ENCODE assay signal across 9 mouse cellular contexts in genomic region chr8:117322021-117322420, GRCm38 (mm10).
DNase-seq lines count a peak whose midpoint lies in the region; ATAC-seq and TF ChIP-seq lines count a peak whose summit lies in the region.
"Had no signal": no experiment of that assay in that cellular context is flagged by ENCODE, and none has a peak within 500 bp of the region (broad histone marks: within the 10 kb centered on the region; RNA-seq: fewer than 3 reads in every experiment).

No protein-coding gene starts in this region.

- no peaks in the 10 kb centered on the region; the same call in 1 of the 2 replicates for H3K36me3 ChIP-seq in forebrain, embryonic 12.5 days (replicated peaks)
- H3K36me3 ChIP-seq in midbrain, postnatal 0 days (ENCODE audit: insufficient read depth, low read length): 0 out of 2 replicates have a peak, but pooled peaks cover 5% of the 10 kb centered on the region
- H3K36me3 ChIP-seq in liver, postnatal 0 days (replicated peaks; ENCODE audit: insufficient read depth, low read length): peaks cover 14% of the 10 kb centered on the region

- H3K27ac ChIP-seq in forebrain, embryonic 12.5 days: peak overlapping the region; percentile 82
- peak overlapping the region; percentile 84 for H3K27ac ChIP-seq in layer of hippocampus, adult 2 months
- peak overlapping the region; percentile 90 for H3K27ac ChIP-seq in midbrain, postnatal 0 days (ENCODE audit: low read depth, low read length)
- no peak overlapping the region for H3K27ac ChIP-seq in liver, postnatal 0 days (ENCODE audit: low read depth)
- H3K27ac ChIP-seq: kidney, postnatal 0 days had no signal

- no peaks in the 10 kb centered on the region for H3K9me3 ChIP-seq in forebrain, embryonic 12.5 days
- H3K9me3 ChIP-seq in midbrain, postnatal 0 days (ENCODE audit: low read length): no peaks in the 10 kb centered on the region
- H3K9me3 ChIP-seq in liver, postnatal 0 days (ENCODE audit: low read length): no peaks in the 10 kb centered on the region

- H3K4me2 ChIP-seq in forebrain, embryonic 12.5 days: peak overlapping the region; percentile 25
- peak overlapping the region; percentile 34 for H3K4me2 ChIP-seq in midbrain, postnatal 0 days (ENCODE audit: low read depth, low read length, poor library complexity, severe bottlenecking)
- no peak overlapping the region for H3K4me2 ChIP-seq in liver, postnatal 0 days (ENCODE audit: low read depth, low read length)

- H3K4me3 ChIP-seq in forebrain, embryonic 12.5 days (replicated peaks): no peak overlapping the region
- no peak overlapping the region; the same call in 1 of the 2 replicates for H3K4me3 ChIP-seq in layer of hippocampus, adult 2 months
- H3K4me3 ChIP-seq in midbrain, postnatal 0 days (ENCODE audit: low read depth, low read length): 0 out of 2 replicates have a peak overlapping the region, but pooled peaks have one; percentile 2
- no peak overlapping the region for H3K4me3 ChIP-seq in liver, postnatal 0 days (ENCODE audit: low read depth, low read length)

- no peak for TF ChIP-seq CTCF in layer of hippocampus, adult 2 months (conservative IDR thresholded peaks at IDR 0.05)
- TF ChIP-seq CTCF in midbrain, postnatal 0 days (IDR thresholded peaks at IDR 0.05): no peak
- TF ChIP-seq CTCF in liver, postnatal 0 days (IDR thresholded peaks at IDR 0.05; ENCODE audit: low read depth): no peak

- H3K27me3 ChIP-seq in forebrain, embryonic 12.5 days: no peaks in the 10 kb centered on the region
- H3K27me3 ChIP-seq in midbrain, postnatal 0 days (ENCODE audit: insufficient read depth, low read length): no peaks in the 10 kb centered on the region
- no peaks in the 10 kb centered on the region for H3K27me3 ChIP-seq in liver, postnatal 0 days (ENCODE audit: insufficient read depth, low read length)

- DNase-seq in T-cell, adult 2 months (ENCODE audit: low spot score): peak; percentile 89
- DNase-seq in layer of hippocampus, adult 2 months (ENCODE audit: low spot score in 2 of 2): peak; percentile 45 to 85
- DNase-seq in midbrain, postnatal 0 days (ENCODE audit: low spot score): peak; percentile 90
- DNase-seq in telencephalon, adult 2 months (ENCODE audit: low read depth, low spot score): peak; percentile 68
- DNase-seq in liver, postnatal 0 days: no peak
- no peak for DNase-seq in liver
- no peak for DNase-seq in lung, adult 18-20 months

- TF ChIP-seq EP300 in liver, postnatal 0 days (IDR thresholded peaks at IDR 0.05; ENCODE audit: low read depth): no peak

- WGBS in forebrain, embryonic 12.5 days: 23% methylated on average over 6 of the region's 6 CpGs
- WGBS in midbrain, postnatal 0 days: 7% methylated on average over 6 of the region's 6 CpGs
- whole genome bisulfite sequencing in liver, postnatal 0 days (ENCODE audit: insufficient replicate concordance): 46% methylated on average over 6 of the region's 6 CpGs

- no peak overlapping the region for H3K9ac ChIP-seq in forebrain, embryonic 12.5 days
- 0 out of 2 replicates have a peak overlapping the region, but pooled peaks have one; percentile 39 for H3K9ac ChIP-seq in midbrain, postnatal 0 days (replicated peaks; ENCODE audit: low read length, poor library complexity, severe bottlenecking)
- no peak overlapping the region for H3K9ac ChIP-seq in liver, postnatal 0 days (replicated peaks)

- peaks cover 47% of the 10 kb centered on the region for H3K4me1 ChIP-seq in forebrain, embryonic 12.5 days
- H3K4me1 ChIP-seq in midbrain, postnatal 0 days (ENCODE audit: insufficient read depth, low read length): peaks cover 25% of the 10 kb centered on the region
- peaks cover 56% of the 10 kb centered on the region for H3K4me1 ChIP-seq in liver, postnatal 0 days (ENCODE audit: insufficient read depth)

- peak; percentile 89 for ATAC-seq in forebrain, embryonic 12.5 days (ENCODE audit: low FRiP score)
- peak; percentile 85 for ATAC-seq in midbrain, postnatal 0 days (ENCODE audit: low FRiP score)
- no peak for ATAC-seq in liver, postnatal 0 days

Comparison
In these comparisons a context has a peak if more than half of its experiments do, and no peak if none do; other contexts are left out.
1. DNase-seq: peak in T-cell, adult 2 months (single experiment), layer of hippocampus, adult 2 months (2 of 2), midbrain, postnatal 0 days (single experiment) and telencephalon, adult 2 months (single experiment); none in liver, postnatal 0 days (single experiment), liver (single experiment) and lung, adult 18-20 months (0 of 2).